Mouse (Mus musculus): Measurements from ENCODE around the gene Slc12a4.
"Not testable (repeated sequence)": the region's sequence is repeated elsewhere in the genome, so short reads cannot be mapped to it uniquely, and the experiment has no call there.

The Slc12a4 gene

DNA sequence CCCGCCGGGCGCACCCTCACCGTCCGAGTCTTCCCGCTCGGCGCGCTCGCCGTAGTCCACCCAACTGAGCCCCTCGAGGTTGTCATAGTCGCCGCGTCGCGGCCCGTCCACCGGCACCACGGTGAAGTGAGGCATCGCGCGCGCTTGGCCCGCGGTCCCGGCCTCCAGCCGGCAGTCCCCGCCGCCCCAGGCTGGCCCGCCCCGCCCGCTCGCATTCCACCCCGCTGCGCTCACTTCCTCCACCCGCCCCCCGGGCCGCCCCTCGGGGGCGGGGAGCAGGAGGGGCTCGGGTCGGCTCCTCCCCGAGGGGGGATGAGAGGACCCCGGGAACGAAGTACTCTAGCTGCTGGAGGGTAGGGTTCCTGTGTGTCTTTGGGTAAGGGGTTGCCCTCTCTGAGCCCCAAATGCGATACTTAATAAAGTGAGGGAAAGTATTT lies at the start of gene Slc12a4:
Gene Slc12a4 (minus strand): TSS at position 193 of the 437 bp plus-strand sequence.
- DNase-seq (ENCODE audit: low read depth, low spot score), result peak; percentile 26

DNA sequence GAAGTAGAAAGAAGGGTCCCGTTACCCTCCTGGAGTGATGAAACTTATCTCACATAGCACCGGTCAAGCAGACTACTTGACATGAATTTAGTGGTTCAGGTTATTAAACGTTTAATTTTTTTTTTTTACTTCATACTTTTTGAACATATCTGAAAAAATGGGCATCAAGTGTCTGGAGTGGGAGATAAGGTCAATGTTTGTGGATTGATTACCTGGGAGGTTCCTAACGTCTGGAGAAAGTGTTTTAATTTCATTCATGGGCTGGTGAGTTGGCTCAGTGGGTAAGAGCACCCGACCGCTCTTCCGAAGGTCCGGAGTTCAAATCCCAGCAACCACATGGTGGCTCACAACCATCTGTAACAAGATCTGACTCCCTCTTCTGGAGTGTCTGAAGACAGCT lies 46.3 kb upstream of the Slc12a4 start:
- DNase-seq (ENCODE audit: low read depth, low spot score), result peak; percentile 39

DNA sequence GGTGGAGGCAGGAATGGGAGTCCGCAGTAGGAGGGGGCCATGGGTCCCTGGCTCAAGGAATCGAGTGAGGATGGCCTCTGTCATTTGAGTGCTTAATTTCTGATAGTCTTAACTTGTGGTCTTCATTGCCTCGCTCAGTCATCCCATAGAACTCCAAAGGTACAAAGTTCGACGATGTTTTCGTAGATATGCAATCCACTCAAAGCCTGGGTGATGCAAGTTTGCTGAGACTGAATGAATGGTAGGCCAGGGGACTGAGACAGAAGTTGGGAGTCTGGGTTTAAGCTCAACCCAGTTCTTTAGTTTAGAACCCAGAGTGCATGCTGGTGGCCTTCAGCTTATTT lies 45.7 kb upstream of the Slc12a4 start, which contains the start of gene Ddx28:
Gene Ddx28 (minus strand): TSS at position 240 of the 344 bp plus-strand sequence.
- DNase-seq (ENCODE audit: low read depth, low spot score), result no peak

DNA sequence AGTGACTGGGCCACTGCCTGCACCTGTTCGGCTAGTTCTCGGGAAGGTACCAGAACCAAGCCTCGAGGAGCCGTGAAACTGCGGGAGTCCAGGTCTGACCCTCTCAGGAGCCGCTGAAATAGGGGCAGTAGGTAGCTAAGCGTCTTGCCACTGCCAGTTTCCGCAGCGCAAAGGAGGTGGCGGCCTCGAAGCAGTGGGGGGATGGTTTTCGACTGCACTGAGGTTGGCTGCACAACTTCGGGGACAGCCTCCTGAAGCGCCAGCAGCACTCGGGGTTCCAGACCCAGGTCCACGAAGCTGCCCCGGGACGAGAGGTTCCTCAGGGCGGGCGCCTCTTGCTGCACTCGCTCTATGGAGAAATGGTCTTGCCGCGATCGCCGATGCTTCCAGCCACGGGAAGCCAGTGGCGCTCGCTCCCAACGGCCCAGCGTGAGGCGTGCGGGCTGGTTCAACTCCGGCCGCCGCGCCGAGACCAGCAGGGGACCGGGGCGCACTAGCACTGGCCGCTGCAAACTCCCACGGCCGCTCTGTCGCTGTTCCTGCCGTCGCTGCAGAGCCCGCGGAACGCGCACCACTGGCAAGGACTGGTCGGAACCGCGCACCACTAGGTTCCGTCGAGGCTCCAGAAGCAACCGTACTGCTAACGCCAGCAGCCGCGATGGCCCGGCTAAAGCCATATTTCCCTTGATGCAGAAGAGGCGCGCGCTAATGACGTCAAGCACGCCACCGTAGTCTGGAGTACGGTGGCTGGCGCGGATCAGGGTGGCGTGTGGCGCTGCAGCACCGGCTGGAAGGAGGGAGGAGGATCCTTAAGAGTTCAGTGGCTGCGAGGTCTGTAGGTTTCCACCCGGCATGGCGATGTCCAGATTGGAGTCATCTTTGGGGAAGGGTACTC lies 45.1 kb upstream of the Slc12a4 start:
- peak; percentile 82 for DNase-seq (ENCODE audit: low read depth, low spot score)

DNA sequence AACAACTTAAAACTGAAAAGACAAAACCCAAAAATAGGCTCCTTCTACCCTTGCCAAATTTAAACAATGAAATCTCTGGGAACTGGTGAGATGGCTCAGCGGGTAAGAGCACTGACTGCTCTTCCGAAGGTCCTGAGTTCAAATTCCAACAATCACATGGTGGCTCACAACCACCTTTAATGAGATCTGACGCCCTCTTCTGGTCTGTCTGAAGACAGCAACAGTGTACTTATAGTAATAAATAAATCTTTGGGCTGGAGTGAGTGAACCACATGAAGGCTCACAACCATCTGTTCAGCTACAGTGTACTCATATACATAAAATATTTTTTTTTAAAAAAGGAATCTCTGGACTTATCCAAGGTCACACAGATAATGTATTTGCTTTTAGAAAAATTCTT lies 42.0 kb upstream of the Slc12a4 start:
- not testable (repeated sequence) for DNase-seq (ENCODE audit: low read depth, low spot score)

DNA sequence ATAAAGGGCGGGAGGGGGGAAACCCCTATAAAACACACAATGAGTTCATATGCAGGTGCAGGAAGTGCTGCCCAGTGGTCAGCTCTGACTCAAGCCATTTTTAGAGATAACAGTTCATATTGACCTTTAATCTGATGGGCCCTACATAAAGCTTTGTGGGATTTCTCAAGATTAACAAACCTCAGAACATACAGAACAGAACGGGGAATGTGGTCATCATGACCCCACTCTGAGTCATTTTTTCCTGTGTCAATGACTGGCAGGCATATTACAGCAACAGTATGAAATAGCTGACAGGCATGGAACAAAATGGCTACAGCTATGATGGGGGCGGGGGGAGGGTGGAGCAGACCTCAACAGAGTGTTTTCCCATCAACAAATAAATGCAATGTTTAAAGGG lies 41.2 kb upstream of the Slc12a4 start:
- DNase-seq (ENCODE audit: low read depth, low spot score), result no peak

DNA sequence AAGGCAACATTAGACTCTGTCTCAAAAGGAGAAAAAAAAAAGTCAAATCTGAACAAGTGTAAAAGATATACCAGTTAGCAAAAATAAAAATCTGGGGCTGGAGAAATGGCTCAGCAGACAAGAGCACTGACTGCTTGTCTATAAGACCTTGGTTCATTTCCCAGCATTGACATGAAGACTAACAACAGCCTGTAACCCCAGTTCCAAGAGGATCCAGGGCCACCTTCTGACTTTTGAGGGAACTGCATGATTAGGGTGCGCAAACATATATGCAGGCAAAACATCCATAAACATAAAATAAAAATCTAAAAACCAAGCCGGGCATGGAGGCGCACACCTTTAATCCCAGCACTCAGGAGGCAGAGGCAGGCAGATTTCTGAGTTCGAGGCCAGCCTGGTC lies 40.5 kb upstream of the Slc12a4 start:
- DNase-seq (ENCODE audit: low read depth, low spot score), result no peak

DNA sequence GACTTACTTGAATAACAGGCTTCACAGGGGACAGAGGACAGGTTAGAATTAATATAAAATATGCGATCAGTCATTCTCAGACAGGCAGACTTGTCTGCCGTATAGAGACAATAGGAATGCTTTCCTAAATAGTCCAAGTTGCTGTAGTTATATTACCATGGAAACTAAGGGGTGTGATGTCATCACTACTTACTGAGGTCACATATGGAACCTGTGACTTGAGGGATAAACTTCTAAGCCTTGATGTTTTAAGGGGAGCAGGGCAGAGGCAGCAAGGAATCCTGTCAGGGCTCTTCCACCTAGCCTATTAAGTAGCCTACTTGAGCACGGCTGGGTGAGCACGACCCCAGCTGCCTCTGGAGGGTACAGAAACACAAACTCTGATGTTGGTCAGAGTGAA lies 40.0 kb upstream of the Slc12a4 start, which contains the start of gene Dpep2nb:
Gene Dpep2nb (minus strand): TSS at position 101 of the 400 bp plus-strand sequence.
- no peak for DNase-seq (ENCODE audit: low read depth, low spot score)

DNA sequence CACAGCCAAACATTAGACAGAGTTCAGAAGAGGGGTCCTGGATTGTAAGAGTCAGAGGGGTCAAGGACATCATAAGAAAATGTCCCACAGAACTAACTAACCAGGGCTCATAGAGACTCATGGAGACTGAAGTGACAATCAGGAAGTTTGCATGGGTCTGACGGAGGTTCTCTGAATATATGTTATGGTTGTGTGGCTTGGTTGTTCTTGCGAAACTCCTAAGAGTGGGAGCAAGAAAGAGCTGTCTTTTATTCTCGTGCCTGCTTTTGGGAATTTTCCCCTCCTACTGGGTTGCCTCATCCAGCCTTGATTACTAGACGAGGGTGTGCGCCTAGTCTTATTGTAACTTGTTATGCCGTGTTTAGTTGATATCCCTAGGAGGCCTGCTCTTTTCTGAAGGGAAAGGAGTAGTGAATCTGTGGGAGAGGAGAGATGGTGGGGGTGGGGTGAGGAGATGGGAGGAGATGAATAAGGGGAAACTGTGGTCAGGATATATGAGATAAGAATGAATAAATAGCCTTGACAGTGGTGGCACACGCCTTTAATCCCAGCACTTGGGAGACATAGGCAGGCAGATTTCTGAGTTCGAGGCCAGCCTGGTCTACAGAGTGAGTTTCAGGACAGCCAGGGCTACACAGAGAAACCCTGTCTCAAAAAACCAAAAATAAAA lies 38.8 kb upstream of the Slc12a4 start:
- no peak for DNase-seq (ENCODE audit: low read depth, low spot score)

DNA sequence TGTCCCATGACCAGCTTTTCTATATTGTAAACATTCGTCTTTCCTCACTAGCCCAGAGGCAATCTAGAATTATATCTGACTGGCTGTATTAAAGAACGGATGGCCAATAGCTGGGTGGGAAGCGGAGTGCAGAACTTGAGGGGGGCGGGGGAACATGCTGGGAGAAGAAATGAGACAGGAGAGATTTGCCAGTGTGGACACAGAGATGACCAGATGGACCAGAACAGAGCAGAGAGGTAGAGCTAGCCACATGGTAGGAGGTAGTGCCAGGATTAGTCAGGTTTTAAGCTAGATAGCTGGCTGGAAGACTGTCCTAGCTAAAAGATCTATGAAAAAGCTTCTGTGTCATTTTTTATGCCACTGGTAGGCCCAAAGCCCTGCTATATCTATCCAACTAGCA lies 36.0 kb upstream of the Slc12a4 start:
- DNase-seq (ENCODE audit: low read depth, low spot score), result no peak

DNA sequence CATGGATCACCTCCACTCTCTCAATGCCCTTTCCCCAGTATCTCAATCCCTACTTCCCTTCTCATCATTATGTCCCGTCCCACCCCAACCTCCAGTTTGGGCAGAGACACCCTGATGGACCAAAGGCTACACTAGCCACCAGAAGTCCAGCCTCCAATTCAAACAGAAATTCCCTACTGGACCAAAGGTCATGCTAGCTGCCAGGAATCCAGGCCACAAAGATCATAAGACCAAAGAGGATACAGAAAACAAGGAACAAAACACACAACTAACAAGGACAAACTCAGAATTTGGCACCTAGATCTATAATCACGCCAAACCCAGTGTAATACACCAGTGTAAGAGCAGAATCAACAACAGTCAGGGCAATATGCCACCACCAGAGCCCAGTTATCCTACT lies 33.1 kb upstream of the Slc12a4 start:
- DNase-seq (ENCODE audit: low read depth, low spot score), result no peak

DNA sequence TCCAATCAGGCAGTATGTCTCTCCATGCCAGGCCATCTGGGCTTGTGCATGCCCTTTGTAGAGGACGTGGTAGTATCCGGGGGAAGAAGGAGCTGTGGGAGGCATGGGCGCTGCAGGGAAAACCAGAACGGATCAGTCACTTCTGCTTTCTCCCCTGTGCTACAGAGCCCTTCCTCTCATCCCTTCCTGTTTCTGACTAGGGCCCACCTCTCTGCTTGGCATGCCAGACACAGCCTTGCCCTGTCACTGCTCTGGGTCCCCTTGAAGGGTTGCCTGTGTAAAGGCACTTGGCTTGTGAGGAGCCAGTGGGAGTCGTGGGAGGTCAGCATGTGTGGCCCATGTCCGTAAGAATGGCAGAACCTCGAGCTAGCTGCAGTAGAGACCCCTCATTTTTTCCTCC lies 30.5 kb upstream of the Slc12a4 start:
- DNase-seq (ENCODE audit: low read depth, low spot score), result no peak

DNA sequence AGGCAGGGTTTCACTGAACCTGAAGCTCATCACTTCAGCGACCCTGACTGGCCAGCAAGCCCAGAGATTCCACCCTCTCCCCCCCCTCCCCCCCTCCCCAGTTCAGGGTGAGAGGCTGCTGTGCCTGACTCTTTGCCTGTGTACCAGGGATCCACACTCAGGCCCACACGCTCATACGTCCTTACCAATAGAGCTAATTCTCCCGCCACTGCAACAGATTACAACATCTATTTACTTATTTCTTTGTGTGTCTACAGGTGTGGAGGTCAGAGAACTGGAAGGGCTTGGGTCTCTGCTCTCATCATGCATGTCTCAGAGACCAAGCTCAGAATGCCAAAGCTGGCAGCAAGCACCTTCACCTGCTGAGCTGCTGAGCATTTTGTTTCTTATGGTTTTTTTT lies 27.3 kb upstream of the Slc12a4 start:
- DNase-seq (ENCODE audit: low read depth, low spot score), result no peak

DNA sequence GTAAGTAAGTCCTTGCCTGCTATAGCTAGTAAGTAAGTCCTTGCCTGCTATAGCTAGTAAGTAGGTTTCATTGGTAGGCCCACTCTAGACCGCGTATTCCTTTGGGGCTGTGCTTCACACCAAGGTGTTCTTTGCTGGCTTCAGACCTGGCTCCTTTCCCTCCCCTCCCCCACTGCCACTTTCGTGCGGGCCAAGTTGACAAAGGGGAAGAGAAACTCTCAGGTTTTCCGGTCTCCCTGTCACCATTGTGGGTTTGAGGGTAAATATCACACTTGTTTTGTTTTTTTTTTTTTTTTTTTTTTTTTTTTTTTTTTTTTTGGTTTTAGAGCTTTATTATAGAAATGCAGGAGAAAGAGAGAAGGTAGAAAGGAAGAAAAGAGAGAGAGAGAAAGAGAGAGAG lies 26.6 kb upstream of the Slc12a4 start:
- no peak for DNase-seq (ENCODE audit: low read depth, low spot score)

DNA sequence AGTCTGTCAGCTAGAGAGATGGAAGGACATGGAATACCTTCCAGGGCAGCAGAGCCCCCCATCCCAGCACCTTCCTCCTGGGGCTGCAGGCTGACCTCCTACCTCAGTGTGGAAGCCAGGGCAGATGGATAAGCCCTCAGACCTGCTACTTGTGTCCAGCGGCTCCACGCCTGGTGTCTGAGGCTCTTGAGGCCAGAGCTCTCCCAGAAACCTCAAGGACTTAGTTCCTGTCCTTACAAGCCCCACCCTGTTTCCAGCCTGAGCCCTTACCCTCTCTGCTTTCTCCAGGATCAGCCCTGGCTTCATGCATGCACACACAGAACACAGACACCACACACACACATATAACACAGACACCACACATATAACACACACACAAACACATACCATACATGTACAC lies 25.6 kb upstream of the Slc12a4 start:
- DNase-seq (ENCODE audit: low read depth, low spot score), result no peak

DNA sequence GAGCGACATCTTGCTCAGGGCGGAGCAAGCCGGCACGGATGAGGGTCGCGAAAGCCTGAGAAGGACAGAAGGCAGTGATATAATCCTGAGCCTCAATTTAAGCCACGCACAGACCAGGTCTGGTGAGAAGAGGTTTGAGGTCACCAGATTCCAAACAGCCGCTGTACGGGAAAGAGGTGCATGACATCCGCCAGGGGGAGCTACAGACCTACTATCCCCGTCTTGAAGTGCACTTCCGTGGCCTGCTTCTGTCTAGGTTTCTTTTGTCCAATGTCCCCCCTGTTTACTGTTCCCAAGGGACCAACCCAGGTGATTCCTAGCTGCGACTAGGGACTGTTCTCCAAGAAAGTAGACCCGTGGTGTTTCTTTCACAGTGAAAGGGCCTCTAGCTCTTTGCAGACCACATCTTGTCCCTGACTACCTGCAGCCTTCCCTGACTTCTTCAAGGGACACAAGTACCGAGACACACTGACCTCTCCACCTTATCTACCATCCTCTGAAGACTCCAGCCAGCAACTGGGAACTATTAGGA lies 25.0 kb upstream of the Slc12a4 start, which contains the start of gene Dus2:
Gene Dus2 (plus strand): TSS at position 482 of the 532 bp plus-strand sequence.
- peak; percentile 70 for DNase-seq (ENCODE audit: low read depth, low spot score)

DNA sequence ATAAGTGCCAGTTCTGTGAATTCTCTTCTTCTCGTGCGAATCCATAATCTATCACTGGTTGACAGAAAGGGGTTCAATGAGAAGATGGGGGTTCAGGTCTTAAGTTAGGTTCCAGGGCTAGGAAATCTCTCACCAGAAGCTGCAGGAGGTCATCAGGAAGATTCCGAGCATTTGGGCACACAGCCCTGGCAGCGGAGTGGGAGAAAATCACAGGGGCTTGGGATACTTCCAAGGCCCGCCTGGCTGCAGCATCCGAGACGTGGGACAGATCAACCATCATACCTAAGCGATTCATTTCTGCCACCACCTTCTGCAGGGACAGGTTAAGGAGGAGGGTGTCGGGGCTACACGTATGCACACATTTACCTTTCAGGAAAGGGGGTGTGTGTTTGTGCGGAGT lies 22.6 kb upstream of the Slc12a4 start:
- no peak for DNase-seq (ENCODE audit: low read depth, low spot score)

DNA sequence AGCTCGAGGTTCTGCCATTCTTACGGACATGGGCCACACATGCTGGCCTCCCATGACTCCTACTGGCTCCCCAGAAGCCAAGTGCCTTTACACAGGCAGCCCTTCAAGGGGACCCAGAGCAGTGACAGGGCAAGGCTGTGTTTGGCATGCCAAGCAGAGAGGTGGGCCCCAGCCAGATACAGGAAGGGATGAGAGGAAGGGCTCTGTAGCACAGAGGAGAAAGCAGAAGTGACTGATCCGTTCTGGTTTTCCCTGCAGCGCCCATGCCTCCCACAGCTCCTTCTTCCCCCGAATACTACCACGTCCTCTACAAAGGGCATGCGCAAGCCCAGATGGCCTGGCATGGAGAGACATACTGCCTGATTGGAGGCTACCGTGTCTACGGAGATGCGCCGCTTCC lies 17.5 kb upstream of the Slc12a4 start:
- not testable (repeated sequence) for DNase-seq (ENCODE audit: low read depth, low spot score)

DNA sequence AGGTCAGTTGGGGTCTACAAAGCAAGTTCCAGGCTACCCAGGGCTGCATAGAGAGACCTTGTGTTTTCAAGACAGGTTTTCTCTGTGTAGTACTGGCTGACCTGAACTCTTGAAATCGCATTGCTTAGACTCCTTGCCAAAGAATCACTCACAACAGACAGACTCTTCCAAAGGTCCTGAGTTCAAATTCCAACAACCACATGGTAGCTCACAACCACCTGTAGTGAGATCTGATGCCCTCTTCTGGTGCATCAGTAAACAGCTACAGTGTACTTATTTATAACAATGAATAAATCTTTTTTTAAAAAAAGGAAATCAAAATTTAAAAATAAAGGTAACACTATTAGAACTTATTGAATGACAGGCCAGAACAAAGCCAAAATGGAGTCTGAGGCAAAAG lies 15.2 kb upstream of the Slc12a4 start:
- no peak for DNase-seq (ENCODE audit: low read depth, low spot score)

DNA sequence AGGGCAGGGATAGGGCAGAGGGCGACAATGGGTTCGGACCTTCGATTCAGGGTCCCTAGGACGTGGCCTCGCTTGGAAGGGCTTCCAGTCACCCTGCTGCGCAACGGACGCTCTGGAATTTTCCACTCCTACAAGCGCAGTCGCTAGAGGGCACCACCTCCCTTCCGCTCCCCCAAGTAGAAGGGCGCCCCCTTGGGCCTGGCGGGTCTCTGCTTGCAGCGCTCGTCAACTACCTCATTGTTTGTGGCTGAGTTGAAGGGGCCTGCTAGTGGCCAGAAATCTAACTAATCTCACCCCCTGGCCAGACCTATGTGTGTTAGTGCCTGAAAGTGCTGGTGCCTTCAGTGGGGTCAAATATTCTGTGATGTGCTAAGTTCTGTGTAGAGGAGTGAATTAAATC lies 13.4 kb upstream of the Slc12a4 start, which contains the start of gene Dpep3:
Gene Dpep3 (minus strand): TSS at position 105 of the 400 bp plus-strand sequence.
- no peak for DNase-seq (ENCODE audit: low read depth, low spot score)

DNA sequence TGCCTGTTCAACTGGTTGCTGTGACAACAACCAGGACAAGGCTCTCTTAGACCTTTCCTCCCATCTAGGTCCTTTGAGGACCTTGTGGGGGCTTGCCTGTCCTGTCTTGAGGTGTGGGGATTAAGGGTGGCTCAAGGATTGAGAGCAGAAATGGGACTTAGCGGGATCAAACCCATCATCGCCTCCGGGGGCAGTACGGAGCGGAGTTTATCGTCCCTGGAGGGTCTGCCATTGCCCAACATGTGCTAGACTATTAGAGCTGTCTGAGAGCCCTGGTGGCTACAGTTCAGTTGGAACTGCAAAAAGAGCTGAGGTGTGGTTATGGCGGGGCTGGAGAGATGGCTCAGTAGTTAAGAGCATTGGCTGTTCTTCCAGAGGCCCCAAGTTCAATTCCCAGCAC lies 9.5 kb upstream of the Slc12a4 start:
- DNase-seq (ENCODE audit: low read depth, low spot score), result no peak

DNA sequence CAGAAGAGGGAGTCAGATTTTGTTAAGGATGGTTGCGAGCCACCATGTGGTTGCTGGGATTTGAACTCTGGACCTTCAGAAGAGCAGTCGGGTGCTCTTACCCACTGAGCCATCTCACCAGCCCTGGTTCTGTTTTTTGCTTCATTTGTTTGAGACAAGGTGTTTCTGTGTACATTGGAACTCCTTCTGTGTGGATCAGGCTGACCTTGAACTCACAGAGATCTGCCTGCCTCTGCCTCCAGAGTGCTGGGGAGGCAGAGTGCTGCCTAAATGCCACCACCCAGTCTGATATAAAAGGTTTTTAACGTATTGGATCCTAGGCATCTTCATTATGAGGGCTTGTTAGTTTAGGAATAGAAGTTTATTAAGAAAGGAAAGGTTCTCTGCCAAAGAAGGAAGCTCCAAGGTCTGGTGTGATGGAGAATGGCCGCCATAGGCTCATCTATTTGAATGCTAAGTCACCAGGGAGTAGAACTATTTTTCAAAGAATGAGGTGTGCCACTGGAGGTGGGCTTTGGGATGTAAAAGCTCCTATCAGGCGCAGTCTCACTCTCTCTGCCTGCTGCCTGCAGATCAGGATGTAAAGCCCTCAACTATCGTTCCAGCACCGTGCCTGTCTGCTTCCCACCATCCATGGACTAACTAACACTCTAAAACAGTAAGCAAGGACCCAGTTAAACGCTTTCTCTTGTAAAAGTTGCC lies 5.3 kb upstream of the Slc12a4 start:
- no peak for DNase-seq (ENCODE audit: low read depth, low spot score)
